Mouse (Mus musculus) liver, postnatal 0 days (tissue): ENCODE results near the gene Necap2.

Experiments used
- CTCF ChIP-seq: sonication (generic); IDR thresholded peaks from 2 replicates; pipeline ENCODE4 v1.5.1; 2016; ENCODE audit warnings: antibody characterized with exemption, low read depth
- EP300 ChIP-seq: IDR thresholded peaks from 2 replicates; pipeline ENCODE4 v1.6.1; 2016; ENCODE audit warnings: antibody characterized with exemption, low read depth, mild to moderate bottlenecking

- TF ChIP-seq EP300 (no peak), CTCF (no peak)
Observed at GRCm38 (mm10) chr4:141101291-141101690, 23.1 kb upstream of the Necap2 start.
